Mouse (Mus musculus) left cerebral cortex, postnatal 14 days (tissue): Measurements from ENCODE around the gene Izumo1. TPM values are rescaled to one million over a fixed set of nuclear protein-coding genes. Genes with fewer than 3 reads are reported as not detected.

Source experiments
- DNase-seq, 2 experiments: peaks; one replicate each; pipeline ENCODE4 v3.0.0; 2021 to 2022; ENCODE audit warnings: low spot score in 2 of 2, mixed read lengths in 1 of 2
- intact Hi-C: fragments of 180-260 bp; cut with DNase I; formaldehyde crosslinking; loops from one replicate; pipeline ENCODE4 v1.15.1; 2025
- total RNA-seq, 2 experiments: library from RNA; stranded (reverse); gene quantifications; 2 replicates each; pipeline ENCODE4 v1.2.3; 2021

The Izumo1 gene
- total RNA-seq, 2 experiments from 2014 or later: 0.26 TPM; not detected in 1

DNA sequence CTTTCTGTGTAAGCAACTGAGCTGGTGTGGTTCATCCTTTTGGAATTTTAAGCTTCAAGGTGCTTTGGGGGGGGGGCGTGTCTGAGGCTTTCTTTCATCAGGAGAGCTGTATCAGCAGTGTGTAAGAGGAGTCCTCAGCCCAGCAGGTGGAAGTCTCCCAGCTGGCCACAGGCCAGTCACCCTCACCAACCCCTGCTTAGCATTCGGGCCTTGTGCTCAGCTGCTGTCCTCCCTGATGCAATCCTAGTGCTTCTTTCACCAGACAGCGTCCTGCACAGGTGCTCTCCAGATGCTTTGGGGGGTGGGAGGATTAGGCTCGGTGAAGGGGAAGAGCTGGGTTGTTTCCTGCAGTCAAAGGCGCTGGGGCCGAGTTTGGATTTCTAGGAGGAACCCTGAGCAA is 5.3 kb upstream of the Izumo1 start:
- DNase-seq: no peak
- intact Hi-C loops: no loop called here

DNA sequence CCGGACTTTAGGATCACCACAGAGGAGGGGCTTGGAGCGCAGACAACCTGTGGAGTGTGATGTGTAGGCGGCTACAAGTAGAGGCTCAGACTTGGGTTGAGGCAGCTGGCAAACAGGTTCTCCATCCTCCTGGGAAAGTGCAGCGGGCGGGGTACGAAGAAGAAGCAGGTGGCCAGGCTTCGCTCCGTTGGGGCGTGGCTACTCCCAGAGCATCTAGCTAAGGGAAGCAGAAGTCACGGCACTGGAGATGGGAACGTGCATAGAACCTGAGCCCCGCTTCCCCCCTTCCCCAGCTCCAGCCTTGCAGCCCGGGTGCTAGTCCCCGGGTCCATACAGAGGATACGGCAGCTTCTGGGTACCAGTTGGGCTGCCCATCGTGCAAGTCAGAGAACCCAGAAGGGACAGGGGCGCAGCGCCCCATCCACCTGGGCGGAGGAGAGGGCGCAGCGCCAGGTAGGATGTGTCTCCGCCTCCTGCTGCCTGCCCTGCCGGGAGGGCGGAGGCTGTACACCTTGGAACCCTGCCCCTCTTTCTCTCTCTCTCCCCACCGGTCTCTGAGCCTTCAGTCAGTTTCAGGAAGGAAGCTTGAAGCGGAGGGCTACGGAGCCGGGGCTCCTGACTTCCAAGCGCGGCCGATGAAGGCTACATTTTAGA is 4.4 kb upstream of the Izumo1 start, which contains the start of gene Fut1:
Fut1 (plus strand) TSS at position 248 of the 654 bp plus-strand sequence.
- peak in 1 of 2 experiments; percentile 38 for DNase-seq
- intact Hi-C loops: no loop called here

DNA sequence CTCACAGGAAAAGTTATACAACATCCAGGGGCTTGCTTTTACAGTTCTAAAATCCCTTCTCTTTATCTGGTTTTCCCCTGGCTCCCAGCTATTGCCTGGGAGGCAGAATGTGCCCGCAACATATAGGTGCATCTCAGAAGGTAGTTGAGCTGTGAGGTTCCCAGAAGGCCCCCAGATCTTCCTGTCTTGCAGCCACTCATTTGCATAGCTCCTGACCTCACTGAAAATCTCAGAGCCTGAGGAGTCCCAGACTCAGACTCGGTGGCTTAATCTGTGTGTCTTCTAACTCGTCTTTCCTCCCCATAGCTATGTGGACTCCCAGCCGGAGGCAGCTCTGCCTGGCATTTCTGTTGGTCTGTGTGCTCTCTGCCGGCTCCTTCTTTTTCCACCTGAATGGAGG is 3.3 kb upstream of the Izumo1 start:
- DNase-seq: no peak
- intact Hi-C loops: no loop called here

DNA sequence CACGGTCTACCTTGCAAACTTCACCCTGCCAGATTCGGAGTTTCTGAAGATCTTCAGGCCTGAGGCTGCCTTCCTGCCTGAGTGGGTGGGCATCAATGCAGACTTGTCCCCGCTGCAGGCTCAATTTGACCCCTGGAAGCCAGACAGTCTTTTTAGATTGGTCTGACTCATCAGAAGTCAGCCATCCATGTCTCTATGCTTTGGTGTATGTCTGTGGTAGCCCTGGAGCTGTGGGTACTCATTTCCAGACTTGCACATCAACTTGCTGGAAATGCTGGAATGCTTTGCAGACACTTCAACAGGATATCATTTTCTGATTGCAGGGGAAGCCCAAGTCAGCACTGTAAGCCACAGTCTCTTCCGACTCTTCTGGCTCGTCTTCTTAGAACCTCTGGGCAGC is 2.0 kb upstream of the Izumo1 start:
- intact Hi-C loops: no loop called here
- no peak for DNase-seq

DNA sequence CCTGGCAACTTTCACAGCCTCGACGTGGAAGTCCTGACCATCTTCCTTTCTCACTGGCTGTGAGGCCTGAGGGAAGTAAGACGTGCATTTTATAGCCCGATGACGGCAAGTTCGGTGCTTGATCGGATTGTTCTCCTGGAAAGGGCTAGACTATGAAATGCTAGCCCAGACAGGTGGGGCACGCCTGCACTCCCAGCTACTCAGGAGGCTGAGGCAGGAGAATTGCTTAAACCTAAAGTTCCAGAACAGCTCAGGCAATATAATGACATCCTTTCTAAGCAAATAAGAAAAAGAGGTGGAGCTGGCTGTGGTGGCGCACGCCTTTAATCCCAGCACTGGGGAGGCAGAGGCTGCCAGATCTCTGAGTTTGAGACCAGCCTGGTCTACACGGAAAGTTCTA is 1.9 kb downstream of the Izumo1 start:
- intact Hi-C loops: no loop called here
- DNase-seq: no peak

DNA sequence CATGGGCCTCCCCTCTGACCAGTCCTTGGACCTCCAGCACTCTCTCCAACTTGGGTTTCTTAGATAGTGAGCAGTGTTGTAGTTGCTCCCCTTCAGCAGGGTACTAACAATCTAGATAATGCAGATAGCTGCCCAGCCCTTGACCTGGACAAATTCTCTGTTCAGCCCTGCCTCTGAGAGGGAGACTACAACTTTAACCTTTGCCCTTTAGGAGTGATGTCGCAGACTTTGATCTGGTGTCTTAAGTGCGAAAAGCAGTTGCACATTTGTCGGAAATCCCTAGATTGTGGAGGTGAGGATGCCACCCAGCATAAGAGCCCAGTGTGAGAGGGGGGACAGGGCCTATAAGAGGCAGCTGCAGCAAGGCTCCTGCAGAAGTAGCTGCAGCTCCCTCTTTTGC is 3.1 kb downstream of the Izumo1 start:
- intact Hi-C loops: no loop called here
- DNase-seq: no peak

DNA sequence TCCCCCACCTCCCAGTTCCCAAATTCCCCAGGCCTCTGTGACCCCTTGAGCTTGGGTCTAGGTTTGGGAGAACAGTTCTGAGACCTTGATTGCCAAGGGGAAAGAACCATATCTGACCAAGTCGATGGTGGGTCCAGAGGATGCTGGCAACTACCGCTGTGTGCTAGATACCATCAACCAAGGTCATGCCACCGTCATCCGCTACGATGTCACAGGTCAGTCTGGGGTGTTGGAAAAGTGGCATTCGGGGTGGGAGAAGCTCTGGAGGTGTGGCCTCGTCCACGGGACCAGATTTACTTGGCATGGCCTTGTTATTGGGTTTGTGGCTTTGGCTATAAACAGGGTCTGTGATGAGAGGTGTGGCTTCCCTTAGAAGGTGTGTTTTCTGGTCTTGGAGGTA is 3.9 kb downstream of the Izumo1 start:
- intact Hi-C loops: no loop called here
- no peak for DNase-seq

DNA sequence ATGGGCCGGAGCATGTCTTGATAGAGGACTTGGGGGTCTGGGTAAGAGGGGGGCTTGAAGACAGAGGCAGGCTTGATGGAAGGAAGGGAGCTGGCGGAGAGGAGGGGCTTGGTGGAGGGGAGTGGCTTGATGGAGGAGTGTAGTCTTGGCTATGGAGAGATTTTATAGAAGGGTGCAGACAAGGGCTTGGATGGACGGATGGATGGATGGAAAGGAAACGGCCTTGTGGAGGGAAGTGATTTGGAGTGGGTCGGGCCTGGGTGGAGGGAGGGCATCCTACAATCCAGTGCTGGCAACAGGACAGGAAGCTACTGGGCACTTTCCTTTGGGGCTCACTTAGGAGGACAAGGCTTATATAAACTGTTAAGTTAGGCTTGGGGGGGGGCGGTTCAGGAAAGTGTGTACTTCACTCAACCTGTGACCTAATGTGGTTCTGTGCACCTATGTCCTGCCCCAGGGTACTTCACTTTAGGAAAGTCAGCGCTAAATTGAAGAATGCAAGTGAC is 5.0 kb downstream of the Izumo1 start:
- DNase-seq: no peak
- intact Hi-C loops: no loop called here

DNA sequence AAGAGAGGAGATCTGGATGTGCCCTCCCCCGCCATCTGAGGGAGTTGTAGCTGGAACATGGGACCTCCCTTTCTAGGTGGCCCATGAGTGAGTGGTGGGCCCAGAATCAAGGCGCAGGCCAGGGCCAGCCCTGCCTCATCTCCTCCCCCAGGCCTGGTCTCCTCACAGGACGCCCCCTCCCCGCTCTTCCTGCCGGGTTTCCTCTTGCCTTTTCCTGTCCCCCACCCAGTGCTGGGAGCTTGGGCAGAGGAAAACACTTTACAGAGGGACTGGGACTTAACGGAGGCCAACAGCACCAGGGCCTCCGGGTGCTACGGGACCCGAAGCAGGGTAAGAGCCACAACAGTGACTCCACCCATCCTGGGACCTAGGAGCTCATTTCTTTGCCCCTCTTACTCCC is 5.7 kb downstream of the Izumo1 start, which contains the start of gene Rasip1:
Rasip1 (plus strand) TSS at position 228 of the 400 bp plus-strand sequence.
- no peak for DNase-seq
- intact Hi-C loops: no loop called here

DNA sequence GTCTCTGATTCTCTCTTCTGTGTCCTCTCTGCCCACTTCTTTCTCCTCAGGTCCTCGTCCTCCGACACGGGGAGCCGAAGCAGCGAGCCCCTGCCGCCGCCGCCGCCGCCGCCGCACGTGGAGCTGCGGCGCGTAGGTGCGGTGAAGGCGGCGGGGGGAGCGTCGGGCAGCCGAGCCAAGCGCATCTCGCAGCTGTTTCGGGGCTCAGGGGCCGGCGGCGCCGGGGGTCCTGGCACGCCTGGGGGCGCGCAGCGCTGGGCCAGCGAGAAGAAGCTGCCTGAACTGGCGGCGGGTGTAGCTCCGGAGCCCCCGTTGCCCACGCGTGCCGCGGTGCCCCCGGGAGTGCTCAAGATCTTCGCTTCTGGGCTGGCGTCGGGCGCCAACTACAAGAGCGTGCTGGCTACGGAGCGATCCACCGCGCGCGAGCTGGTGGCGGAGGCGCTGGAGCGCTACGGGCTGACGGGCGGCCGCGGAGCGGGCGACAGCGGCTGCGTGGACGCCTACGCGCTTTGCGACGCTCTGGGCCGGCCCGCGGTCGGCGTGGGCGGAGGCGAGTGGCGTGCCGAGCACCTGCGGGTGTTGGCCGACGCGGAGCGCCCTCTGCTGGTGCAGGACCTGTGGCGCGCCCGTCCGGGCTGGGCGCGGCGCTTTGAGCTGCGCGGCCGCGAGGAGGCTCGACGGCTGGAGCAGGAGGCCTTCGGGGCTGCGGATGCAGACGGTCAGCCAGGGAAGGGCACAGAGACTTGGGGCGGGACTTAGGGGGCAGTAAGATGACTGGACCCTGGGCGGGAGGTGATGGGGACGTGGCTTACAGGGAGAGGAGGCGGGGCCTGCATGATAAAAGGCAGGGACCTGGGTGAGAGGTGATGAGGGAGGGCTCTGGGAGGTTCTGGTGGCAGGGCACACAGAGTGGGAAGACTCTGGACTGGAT is 7.0 kb downstream of the Izumo1 start:
- intact Hi-C loops: no loop called here
- DNase-seq: peak; percentile 84 to 89

DNA sequence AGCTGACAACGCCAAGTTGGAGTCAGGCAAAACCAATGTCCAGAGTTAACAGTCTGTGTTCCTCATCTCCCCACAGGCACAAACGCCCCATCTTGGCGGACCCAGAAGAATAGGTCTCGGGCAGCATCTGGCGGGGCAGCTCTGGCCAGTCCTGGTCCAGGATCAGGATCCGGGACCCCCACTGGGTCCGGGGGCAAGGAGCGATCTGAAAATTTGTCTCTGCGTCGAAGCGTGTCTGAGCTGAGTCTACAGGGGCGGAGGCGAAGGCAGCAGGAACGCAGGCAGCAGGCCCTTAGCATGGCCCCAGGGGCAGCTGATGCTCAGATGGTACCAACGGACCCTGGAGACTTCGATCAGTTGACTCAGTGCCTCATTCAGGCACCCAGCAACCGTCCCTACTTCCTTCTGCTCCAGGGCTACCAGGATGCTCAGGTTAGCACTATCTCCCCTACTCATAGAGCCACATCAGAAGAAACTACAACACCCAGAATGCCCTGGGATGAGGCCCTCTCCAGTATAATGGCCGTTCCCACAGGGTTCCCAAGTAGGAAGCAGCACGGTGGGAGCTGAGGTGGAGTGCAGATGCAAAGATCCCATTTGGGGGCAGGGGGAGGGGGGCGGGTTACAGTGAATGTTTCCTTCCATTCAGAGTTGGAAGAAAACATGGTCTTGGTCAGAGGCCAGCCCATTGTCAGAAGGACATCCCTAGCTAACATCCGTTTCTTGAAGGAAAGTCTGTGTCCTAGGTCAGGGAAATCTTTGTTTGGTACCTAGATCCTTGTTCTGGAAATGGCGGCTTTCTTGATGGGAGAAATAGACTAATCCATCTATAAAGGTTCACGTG is 8.7 kb downstream of the Izumo1 start:
- intact Hi-C loops: no loop called here
- no peak for DNase-seq

DNA sequence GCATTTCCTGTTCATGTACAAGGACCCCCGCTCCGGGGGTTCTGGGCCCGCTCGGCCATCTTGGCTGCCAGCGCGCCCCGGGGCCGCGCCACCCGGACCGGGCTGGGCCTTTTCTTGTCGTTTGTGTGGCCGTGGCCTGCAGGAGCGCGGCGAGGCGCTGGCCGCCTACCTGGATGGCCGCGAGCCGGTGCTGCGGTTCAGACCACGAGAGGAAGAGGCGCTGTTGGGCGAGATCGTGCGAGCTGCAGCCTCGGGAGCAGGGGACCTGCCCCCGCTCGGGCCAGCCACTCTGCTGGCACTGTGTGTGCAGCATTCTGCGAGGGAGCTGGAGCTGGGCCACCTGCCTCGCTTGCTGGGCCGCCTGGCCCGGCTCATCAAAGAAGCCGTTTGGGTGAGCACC is 10.9 kb downstream of the Izumo1 start:
- intact Hi-C loops: no loop called here
- DNase-seq: peak in 1 of 2 experiments; percentile 42

DNA sequence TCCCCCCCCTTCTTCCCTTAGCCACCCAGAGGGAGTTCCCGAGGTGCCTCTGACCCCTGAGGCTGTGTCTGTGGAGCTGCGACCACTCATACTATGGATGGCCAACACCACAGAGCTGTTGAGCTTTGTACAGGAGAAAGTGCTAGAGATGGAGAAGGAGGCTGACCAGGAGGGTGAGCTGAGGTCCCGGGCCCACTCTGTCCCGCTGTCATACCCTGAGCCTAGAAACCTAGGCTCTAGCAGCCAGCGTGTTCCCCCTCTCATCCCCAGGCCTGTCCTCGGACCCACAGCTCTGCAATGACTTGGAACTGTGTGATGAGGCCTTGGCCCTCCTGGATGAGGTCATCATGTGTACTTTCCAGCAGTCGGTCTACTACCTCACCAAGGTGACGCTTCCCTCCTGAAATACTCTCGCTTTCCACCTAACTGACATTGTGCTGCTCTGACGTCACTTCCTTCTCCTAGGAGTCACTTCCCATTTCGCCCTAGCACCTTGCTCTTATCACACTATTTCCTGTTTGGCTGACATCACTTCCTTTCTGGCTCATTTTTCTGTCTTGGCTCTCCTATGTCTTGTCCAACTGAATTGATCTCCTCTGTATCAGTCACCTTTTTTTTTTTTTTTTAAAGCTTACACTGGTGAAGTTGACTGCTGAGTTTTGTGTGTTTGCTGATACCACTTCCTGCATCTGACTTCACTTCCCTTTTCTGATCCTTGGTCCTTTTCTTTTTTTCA is 13.5 kb downstream of the Izumo1 start:
- intact Hi-C loops: no loop called here
- no peak for DNase-seq

DNA sequence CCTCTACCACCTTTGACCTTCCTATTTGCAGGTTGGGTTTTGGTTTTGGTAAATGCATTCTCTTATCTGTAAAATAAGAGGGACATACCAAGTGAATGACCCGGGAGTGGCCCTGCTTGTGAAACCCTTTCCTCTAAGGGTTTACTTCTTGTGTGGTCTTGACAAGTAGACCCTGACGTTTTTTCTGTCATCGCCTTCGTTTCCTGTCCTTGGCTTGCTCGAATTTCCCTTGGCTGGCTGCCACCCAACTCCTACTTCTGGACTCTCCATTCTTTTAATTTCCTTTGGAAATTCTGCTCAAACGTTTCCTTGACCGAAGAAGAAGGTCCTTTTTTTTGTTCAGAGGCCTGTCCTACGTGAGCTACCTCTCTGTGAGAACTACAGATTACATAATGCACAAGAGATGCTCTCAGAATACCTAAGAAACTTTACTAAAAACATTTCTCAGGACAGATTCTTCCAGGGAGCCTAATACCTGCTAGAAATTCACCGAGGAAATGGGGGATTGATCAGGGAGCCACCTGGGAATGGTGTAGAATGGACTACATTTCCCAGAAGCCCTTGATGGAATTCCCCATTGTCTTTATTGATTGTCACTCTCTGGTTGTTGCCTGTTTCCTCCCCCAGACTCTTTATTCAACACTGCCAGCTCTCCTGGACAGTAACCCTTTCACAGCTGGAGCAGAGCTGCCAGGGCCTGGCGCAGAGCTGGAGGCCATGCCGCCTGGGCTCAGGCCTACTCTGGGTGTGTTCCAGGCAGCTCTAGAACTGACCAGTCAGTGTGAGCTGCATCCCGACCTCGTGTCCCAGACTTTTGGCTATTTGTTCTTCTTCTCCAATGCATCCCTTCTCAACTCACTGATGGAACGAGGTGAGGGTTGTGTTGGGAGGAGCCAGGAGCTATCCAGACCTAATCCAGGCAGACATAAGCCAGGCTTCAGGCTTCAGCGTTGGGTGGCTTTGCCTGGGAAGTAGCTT is 14.4 kb downstream of the Izumo1 start:
- intact Hi-C loops: no loop called here
- DNase-seq: no peak

DNA sequence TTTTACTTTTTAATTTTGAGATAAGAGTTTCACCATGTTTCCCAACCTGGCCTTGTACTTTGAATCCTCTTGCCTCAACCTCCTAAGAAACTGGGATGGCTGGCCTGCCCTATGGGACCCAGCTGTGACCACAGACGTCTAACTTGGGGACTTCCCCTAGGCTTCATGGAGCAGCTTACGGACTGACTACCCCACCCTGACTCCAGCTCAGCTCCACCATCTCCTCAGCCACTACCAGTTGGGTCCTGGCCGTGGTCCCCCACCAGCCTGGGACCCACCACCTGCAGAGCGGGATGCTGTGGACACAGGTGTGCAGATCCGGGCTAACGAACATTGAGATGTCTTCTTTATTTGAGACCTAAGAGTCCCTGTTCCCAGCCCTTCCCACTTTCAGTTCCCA is 16.1 kb downstream of the Izumo1 start:
- no peak for DNase-seq
- intact Hi-C loops: no loop called here

DNA sequence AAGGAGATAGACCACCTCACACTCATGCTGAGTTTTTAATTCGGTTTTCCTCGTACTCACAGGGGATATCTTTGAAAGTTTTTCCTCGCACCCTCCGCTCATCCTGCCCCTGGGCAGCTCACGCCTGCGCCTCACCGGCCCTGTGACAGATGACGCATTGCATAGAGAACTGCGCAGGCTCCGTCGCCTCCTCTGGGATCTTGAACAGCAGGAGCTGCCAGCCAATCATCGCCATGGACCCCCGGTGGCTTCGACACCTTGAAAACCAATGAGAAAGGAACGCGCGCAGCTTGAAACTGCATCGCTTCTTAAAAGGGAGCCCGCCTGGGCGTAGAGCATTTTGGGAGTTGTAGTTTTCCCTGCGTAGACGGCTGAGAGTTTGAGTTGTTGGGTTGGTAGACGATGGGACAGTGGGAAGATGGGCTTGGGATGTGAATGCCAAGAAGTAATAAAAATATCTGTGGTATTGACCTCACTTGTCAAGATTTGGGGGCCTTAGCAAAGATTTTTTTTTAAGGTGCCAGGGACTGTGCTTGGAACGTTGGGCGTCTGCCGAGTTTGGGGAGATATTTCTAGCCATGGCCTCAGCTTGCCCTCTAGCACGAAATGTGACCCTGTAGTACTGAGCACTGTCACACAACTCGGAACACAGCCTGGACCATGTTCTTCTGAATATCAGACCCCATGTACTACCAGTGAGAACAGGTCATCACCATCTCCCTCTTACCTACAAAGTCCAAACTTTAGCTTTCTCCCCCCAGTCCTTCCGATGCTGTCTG is 17.2 kb downstream of the Izumo1 start:
- peak; percentile 97 to 98 for DNase-seq
- intact Hi-C loops: no loop called here

DNA sequence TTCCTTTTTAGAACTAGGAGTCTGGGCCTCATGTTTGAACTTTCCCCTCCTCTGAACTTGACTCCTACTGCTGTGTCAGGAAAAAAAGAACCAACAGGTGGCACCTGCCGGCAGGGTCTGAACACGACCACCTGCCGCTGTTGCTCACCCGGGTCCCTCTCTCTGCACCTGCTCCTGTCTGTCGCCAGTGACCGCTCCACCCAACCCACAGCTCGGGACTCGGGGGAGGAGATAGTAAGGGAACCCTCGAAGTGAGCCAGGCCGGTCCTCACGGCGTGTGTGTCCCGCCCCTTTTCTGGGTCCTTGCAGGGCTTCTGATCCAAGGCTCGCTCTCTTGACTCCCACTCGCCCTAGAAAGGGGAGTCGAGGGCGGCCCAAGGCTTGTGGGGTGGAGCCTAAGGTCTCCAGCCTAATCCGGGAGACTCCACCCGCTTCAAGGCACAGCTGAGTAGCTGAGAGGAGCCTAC is 18.0 kb downstream of the Izumo1 start, which contains the start of gene Mamstr:
Mamstr (plus strand) TSS at position 417 of the 467 bp plus-strand sequence.
- intact Hi-C loops: loop anchor here (5.0 kb wide), 1 partner anchor 58 kb away; the partner anchor contains the start of gene Car11
- no peak for DNase-seq
